Mouse (Mus musculus): ENCODE data around the gene Ipo11. TPM values are rescaled to one million over a fixed set of nuclear protein-coding genes. Genes with fewer than 3 reads are reported as not detected.

Gene Ipo11
- total RNA-seq, 2 experiments from 2014 or later: 72.3 to 72.7 TPM

- intact Hi-C loops (cut with DNase I): no loop called here
- DNase-seq (ENCODE audit: extremely low spot score in 1 of 2, low spot score in 2 of 2): no peak
Measured at GRCm38 (mm10) chr13:106755892-106756291, 180.9 kb downstream of the Ipo11 start.

GRCm38 (mm10) chr13:106754216-106754615 is 182.5 kb downstream of the Ipo11 start:
- no peak for DNase-seq (ENCODE audit: extremely low spot score in 1 of 2, low spot score in 2 of 2)
- intact Hi-C loops (cut with DNase I): no loop called here

- intact Hi-C loops (cut with DNase I): no loop called here
- no peak for DNase-seq (ENCODE audit: extremely low spot score in 1 of 2, low spot score in 2 of 2)
Measured at GRCm38 (mm10) chr13:106751951-106752350, 184.8 kb downstream of the Ipo11 start.

DNA sequence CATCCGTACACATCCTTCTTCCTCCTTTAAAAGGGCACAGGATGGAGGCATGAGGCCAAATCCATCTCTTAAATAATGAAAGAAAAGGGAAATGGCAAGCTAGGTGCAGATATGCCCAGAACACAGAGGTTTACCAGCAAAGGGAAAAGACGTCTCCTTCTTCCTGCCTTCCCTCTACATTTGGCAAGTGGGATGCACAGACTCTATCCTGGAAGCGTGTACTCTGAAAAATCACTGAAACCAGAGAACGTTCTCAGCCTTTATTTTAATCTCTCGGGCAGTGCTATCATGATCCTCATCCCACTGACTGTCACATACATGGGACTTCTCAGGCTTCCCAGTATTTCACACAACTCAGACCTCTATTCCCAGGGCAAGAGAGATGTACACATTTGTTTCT is 189.9 kb downstream of the Ipo11 start:
- intact Hi-C loops (cut with DNase I): no loop called here
- no peak for DNase-seq (ENCODE audit: extremely low spot score in 1 of 2, low spot score in 2 of 2)

DNA sequence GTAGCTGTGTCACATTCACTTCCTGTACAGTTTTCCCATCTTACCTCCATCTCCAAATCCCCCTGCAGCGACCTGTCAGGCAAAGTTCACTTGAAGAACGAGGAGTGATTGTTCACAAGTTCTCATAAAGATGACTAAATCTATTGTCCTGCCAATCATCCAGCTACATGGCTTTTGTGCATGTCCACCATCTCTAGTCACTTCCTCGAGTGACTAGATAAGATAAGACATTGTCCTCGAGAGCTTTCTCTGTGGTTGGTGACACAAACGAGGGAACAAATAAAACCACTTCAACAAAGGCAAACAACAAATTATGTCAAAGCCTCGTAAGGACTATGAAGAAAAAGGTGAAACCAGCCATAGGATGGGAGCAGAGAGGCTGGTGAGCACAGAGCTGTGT is 191.6 kb downstream of the Ipo11 start:
- no peak for DNase-seq (ENCODE audit: extremely low spot score in 1 of 2, low spot score in 2 of 2)
- intact Hi-C loops (cut with DNase I): no loop called here

Other genes with a start within 250 kb of the Ipo11 start
- gene Dimt1, start 10.2 kb upstream of the Ipo11 start, total RNA-seq (2021): 10 to 100 TPM; 19.3 to 21.2 TPM
- 100 to 1,000 TPM; 152 to 166 TPM for gene Kif2a, start 85.2 kb upstream of the Ipo11 start, total RNA-seq (2021)

Measured in left cerebral cortex, postnatal 10 days (tissue).